Mouse (Mus musculus) lung, embryonic 15.5 days (tissue): ENCODE data around the gene Rapgef4. TPM values are rescaled to one million over a fixed set of nuclear protein-coding genes. Genes with fewer than 3 reads are reported as not detected.

Experiments used
- ATAC-seq: fragments of 200-750 bp; cut with Nextera tagmentation; 2 replicates; pipeline ENCODE4 v1.8.0; 2017; ENCODE audit warnings: moderate number of reproducible peaks, borderline replicate concordance; ENCODE audit not compliant: low FRiP score, low TSS enrichment; ENCODE audit errors: extremely low read depth
- H3K27ac ChIP-seq: fragments of 300-500 bp; sonication (generic); 2 replicates; pipeline ENCODE4 v1.5.1; 2015; ENCODE audit warnings: moderate library complexity, mild to moderate bottlenecking, inconsistent platforms
- H3K27me3 ChIP-seq: fragments of 300-500 bp; sonication (generic); 2 replicates; pipeline ENCODE4 v1.6.1; 2015; ENCODE audit warnings: inconsistent platforms
- H3K36me3 ChIP-seq: fragments of 300-500 bp; sonication (generic); 2 replicates; pipeline ENCODE4 v1.6.1; 2015; ENCODE audit warnings: inconsistent platforms
- H3K4me1 ChIP-seq: fragments of 300-500 bp; sonication (generic); 2 replicates; pipeline ENCODE4 v1.6.1; 2015; ENCODE audit warnings: inconsistent platforms
- H3K4me2 ChIP-seq: fragments of 300-500 bp; sonication (generic); 2 replicates; pipeline ENCODE4 v1.6.1; 2015; ENCODE audit warnings: inconsistent platforms, mild to moderate bottlenecking, moderate library complexity
- H3K4me3 ChIP-seq: fragments of 300-500 bp; sonication (generic); 2 replicates; pipeline ENCODE4 v1.5.1; 2015; ENCODE audit warnings: mild to moderate bottlenecking, inconsistent platforms
- H3K9ac ChIP-seq: fragments of 300-500 bp; sonication (generic); 2 replicates; pipeline ENCODE4 v1.6.1; 2015; ENCODE audit warnings: inconsistent platforms
- H3K9me3 ChIP-seq: fragments of 300-500 bp; sonication (generic); 2 replicates; pipeline ENCODE4 v1.6.1; 2016; ENCODE audit warnings: inconsistent platforms
- WGBS: fragments of 180-500 bp; shearing (Covaris S2); methylation state at CpG from one replicate; pipeline ENCODE4 v1.1.7; 2015; 5-methylcytosine and 5-hydroxymethylcytosine counted together
- polyA plus RNA-seq: library from polyadenylated mRNA; unstranded; fragments of >200 nt; fragmentation: Nextera tagmentation; extraction: Ambion mirVana; gene quantifications from 2 replicates; pipeline ENCODE4 v1.2.1, GENCODE M21; 2015

The Rapgef4 gene
- polyA plus RNA-seq, 1 experiment from 2014 or later = 5.0 TPM

GRCm38 (mm10) chr2:72217336-72217735 lies 236.3 kb downstream of the Rapgef4 start:
- no peaks in the 10 kb centered on the region for H3K27me3 ChIP-seq
- no peaks in the 10 kb centered on the region for H3K9me3 ChIP-seq
- H3K4me3 ChIP-seq = no peak overlapping the region
- H3K27ac ChIP-seq = no peak overlapping the region
- WGBS = 77% methylated on average over 3 of the region's 3 CpGs
- H3K36me3 ChIP-seq = no peaks in the 10 kb centered on the region
- ATAC-seq = no peak
- H3K4me2 ChIP-seq = no peak overlapping the region
- H3K9ac ChIP-seq = no peak overlapping the region
- H3K4me1 ChIP-seq = no peaks in the 10 kb centered on the region

DNA sequence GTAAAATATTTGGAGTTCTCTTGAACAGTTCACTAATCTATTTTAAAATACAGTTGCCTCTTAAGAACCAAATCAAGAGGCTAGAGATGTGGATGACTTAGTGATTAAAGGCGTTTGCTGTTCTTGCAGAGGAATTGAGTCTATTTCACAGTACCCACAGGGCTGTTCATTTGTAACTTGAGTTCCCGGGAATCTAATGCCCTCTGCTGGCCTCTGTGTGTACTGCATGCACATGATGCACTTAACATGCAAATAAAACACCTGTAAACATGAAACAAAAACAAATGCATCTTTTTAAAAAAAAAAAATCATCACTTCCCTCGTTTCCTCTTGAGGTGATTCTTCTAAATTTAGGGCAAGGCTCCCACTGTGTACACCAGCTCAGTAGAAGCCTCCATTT lies 238.9 kb downstream of the Rapgef4 start:
- 19% methylated on average over 3 of the region's 3 CpGs for WGBS
- Histone ChIP-seq H3K36me3 (no peaks in the 10 kb centered on the region), H3K4me3 (no peak overlapping the region), H3K27me3 (no peaks in the 10 kb centered on the region), H3K9ac (no peak overlapping the region), H3K27ac (no peak overlapping the region), H3K9me3 (no peaks in the 10 kb centered on the region), H3K4me2 (no peak overlapping the region), H3K4me1 (no peaks in the 10 kb centered on the region)
- ATAC-seq = no peak

GRCm38 (mm10) chr2:72221283-72221682 lies 240.2 kb downstream of the Rapgef4 start:
- H3K4me3 ChIP-seq = no peak overlapping the region
- no peak for ATAC-seq
- H3K4me2 ChIP-seq = no peak overlapping the region
- no peak overlapping the region for H3K27ac ChIP-seq
- no peaks in the 10 kb centered on the region for H3K9me3 ChIP-seq
- WGBS = 80% methylated on average over 11 of the region's 11 CpGs
- no peaks in the 10 kb centered on the region for H3K27me3 ChIP-seq
- H3K4me1 ChIP-seq = no peaks in the 10 kb centered on the region
- no peaks in the 10 kb centered on the region for H3K36me3 ChIP-seq
- H3K9ac ChIP-seq = no peak overlapping the region

- WGBS = 24% methylated on average over 7 of the region's 7 CpGs
- Histone ChIP-seq H3K9ac (no peak overlapping the region), H3K27me3 (no peaks in the 10 kb centered on the region), H3K4me1 (no peaks in the 10 kb centered on the region), H3K27ac (no peak overlapping the region), H3K4me3 (no peak overlapping the region), H3K9me3 (no peaks in the 10 kb centered on the region), H3K36me3 (no peaks in the 10 kb centered on the region), H3K4me2 (no peak overlapping the region)
- no peak for ATAC-seq
Measured at GRCm38 (mm10) chr2:72221706-72222105, 240.7 kb downstream of the Rapgef4 start.

GRCm38 (mm10) chr2:72222276-72222675 lies 241.2 kb downstream of the Rapgef4 start:
- no peak overlapping the region for H3K4me2 ChIP-seq
- WGBS = 61% methylated on average over 4 of the region's 4 CpGs
- no peak for ATAC-seq

DNA sequence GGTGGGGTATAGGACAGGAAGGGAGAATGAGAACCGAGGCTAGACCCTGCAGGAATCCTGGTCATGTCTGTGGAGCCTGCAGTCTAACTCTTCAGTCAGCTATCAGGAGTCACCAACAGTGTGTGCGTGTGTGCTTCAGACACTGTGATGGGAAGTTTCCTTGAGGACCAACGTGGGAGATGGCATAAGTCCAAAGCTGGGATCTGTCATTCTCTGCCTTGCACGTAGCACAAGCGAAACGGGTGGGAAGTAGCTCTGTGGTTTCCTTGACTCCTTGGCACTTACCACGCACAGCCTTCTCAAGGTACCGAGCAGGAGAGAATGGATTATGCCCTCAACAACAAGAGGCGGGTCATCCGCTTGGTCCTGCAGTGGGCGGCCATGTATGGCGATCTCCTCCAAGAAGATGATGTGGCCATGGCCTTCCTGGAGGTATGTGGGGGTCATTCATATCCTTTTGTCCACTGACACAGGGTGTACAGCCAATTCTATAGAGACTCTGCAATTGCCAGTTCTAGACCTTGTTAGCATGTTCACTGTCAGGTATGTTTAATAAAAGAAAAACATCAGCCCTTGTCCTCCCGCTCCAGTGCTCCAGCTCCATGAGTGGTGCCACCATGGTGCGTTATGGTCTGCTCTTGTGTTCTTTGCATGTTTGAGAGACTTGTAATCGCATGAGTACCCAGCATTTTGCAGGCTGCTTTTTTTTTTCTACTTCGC lies 241.9 kb downstream of the Rapgef4 start:
- no peak overlapping the region for H3K4me2 ChIP-seq
- 77% methylated on average over 16 of the region's 16 CpGs for WGBS
- no peak for ATAC-seq

More at GRCm38 (mm10) chr2:72222276-72222675, 241.2 kb downstream of the Rapgef4 start:
- Histone ChIP-seq H3K27ac (no peak overlapping the region), H3K36me3 (no peaks in the 10 kb centered on the region), H3K9me3 (no peaks in the 10 kb centered on the region), H3K4me1 (no peaks in the 10 kb centered on the region), H3K9ac (no peak overlapping the region), H3K4me3 (no peak overlapping the region), H3K27me3 (no peaks in the 10 kb centered on the region)

GRCm38 (mm10) chr2:72223479-72223878 lies 242.4 kb downstream of the Rapgef4 start:
- H3K36me3 ChIP-seq = no peaks in the 10 kb centered on the region
- ATAC-seq = no peak
- H3K27ac ChIP-seq = no peak overlapping the region
- no peak overlapping the region for H3K9ac ChIP-seq
- H3K9me3 ChIP-seq = no peaks in the 10 kb centered on the region
- no peak overlapping the region for H3K4me3 ChIP-seq
- H3K4me2 ChIP-seq = no peak overlapping the region
- H3K4me1 ChIP-seq = no peaks in the 10 kb centered on the region
- 67% methylated on average over 5 of the region's 5 CpGs for WGBS
- H3K27me3 ChIP-seq = no peaks in the 10 kb centered on the region

More for the DNA sequence above, 241.9 kb downstream of the Rapgef4 start:
- H3K9me3 ChIP-seq = no peaks in the 10 kb centered on the region
- H3K36me3 ChIP-seq = no peaks in the 10 kb centered on the region
- H3K27ac ChIP-seq = no peak overlapping the region
- H3K9ac ChIP-seq = no peak overlapping the region
- no peak overlapping the region for H3K4me3 ChIP-seq
- no peaks in the 10 kb centered on the region for H3K4me1 ChIP-seq
- no peaks in the 10 kb centered on the region for H3K27me3 ChIP-seq

DNA sequence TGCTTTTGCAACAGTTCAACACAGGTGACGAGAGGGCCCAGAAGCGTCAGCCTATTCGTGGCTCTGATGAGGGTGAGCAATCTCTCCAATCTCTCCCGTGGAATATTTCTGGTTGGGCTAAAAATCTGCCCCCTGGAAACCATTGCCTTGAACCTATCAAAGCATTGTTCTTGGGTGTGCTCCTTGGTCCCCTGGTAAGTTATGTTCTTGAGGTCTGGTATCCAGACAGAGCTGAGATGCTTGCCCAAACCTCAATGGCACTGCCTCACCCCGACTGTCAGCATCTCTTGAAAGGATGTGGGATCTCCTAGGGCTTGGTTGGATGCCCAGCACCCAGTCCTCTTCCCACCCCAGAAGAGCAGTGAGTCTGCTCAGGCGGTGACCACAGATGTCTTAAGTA lies 245.0 kb downstream of the Rapgef4 start:
- Histone ChIP-seq H3K27ac (no peak overlapping the region), H3K9me3 (no peaks in the 10 kb centered on the region), H3K4me2 (no peak overlapping the region), H3K27me3 (no peaks in the 10 kb centered on the region), H3K36me3 (no peaks in the 10 kb centered on the region), H3K4me3 (no peak overlapping the region), H3K4me1 (peaks cover 11% of the 10 kb centered on the region; the same call in 1 of the 2 replicates), H3K9ac (no peak overlapping the region)
- no peak for ATAC-seq
- WGBS = 85% methylated on average over 6 of the region's 6 CpGs

- Histone ChIP-seq H3K27ac (no peak overlapping the region), H3K9ac (no peak overlapping the region), H3K27me3 (no peaks in the 10 kb centered on the region), H3K4me3 (no peak overlapping the region), H3K4me1 (peaks cover 12% of the 10 kb centered on the region; the same call in 1 of the 2 replicates), H3K36me3 (no peaks in the 10 kb centered on the region), H3K9me3 (no peaks in the 10 kb centered on the region), H3K4me2 (no peak overlapping the region)
- no peak for ATAC-seq
- 82% methylated on average over 6 of the region's 6 CpGs for WGBS
Measured at GRCm38 (mm10) chr2:72227416-72227815, 246.4 kb downstream of the Rapgef4 start.

DNA sequence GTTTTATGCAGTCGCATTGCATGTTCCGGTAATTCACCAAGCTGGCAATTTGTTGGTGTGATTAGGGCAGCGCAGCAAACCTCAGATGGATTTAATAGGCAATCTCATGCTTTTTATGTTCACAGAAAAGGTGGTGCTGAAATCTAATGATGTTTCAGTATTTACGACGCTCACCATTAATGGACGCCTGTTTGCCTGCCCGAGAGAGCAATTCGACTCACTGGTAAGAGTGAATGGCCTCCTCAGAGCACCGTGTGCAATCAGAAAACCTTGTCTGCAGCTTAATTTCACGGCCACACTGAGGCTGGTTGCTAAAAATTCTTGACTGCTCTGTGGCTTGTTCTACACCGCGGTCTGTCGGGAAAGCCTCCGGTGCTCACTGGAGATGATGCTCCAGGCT lies 247.8 kb downstream of the Rapgef4 start:
- Histone ChIP-seq H3K9me3 (no peaks in the 10 kb centered on the region), H3K27ac (no peak overlapping the region), H3K4me1 (peaks cover 12% of the 10 kb centered on the region; the same call in 1 of the 2 replicates), H3K27me3 (no peaks in the 10 kb centered on the region), H3K4me2 (no peak overlapping the region), H3K36me3 (no peaks in the 10 kb centered on the region), H3K4me3 (no peak overlapping the region), H3K9ac (no peak overlapping the region)
- no peak for ATAC-seq
- 83% methylated on average over 14 of the region's 14 CpGs for WGBS

DNA sequence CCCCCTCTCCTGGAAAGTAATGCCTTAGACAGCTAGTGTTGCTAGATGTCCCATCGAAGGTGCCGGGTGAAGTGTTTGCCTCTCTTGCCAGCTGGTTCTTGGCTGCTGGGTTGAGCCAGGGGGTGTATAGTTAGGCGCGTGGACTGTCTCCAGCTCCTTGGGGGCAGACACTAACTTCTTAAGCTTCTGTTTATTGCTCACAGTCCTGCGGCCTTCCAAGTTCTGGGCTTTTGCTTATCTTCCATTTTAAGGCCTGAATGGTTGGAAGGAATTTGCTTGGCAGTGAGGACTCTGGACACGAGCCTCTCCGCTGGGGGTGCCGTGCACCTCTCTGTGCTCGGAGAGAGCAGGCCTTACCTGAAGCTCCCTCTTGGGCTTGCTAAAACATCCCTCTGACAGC lies 249.5 kb downstream of the Rapgef4 start:
- H3K27ac ChIP-seq = 0 out of 2 replicates have a peak overlapping the region, but pooled peaks have one; percentile 24
- no peak overlapping the region for H3K4me2 ChIP-seq
- ATAC-seq = peak; percentile 49; the same call in 1 of the 2 replicates
- H3K4me3 ChIP-seq = no peak overlapping the region
- H3K4me1 ChIP-seq = peaks cover 17% of the 10 kb centered on the region
- H3K9me3 ChIP-seq = no peaks in the 10 kb centered on the region
- H3K9ac ChIP-seq = no peak overlapping the region
- WGBS = 40% methylated on average over 9 of the region's 9 CpGs
- no peaks in the 10 kb centered on the region for H3K27me3 ChIP-seq
- no peaks in the 10 kb centered on the region for H3K36me3 ChIP-seq

- WGBS = 85% methylated on average over 11 of the region's 11 CpGs
Measured at GRCm38 (mm10) chr2:72234085-72234484, 253.0 kb downstream of the Rapgef4 start.

More at GRCm38 (mm10) chr2:72234085-72234484, 253.0 kb downstream of the Rapgef4 start:
- ATAC-seq = no peak
- Histone ChIP-seq H3K4me1 (peaks cover 20% of the 10 kb centered on the region), H3K36me3 (no peaks in the 10 kb centered on the region), H3K4me3 (no peak overlapping the region), H3K9ac (no peak overlapping the region), H3K27ac (no peak overlapping the region), H3K27me3 (no peaks in the 10 kb centered on the region), H3K9me3 (no peaks in the 10 kb centered on the region), H3K4me2 (no peak overlapping the region)
